Mouse (Mus musculus) thymus, adult 2 months (tissue): ENCODE measurements around the gene Casp3. TPM values are rescaled to one million over a fixed set of nuclear protein-coding genes. Genes with fewer than 3 reads are reported as not detected.

Source experiments
- DNase-seq: peaks from one replicate; pipeline ENCODE4 v3.0.0; 2021
- H3K27ac ChIP-seq: fragments of 200-500 bp; 2 replicates; pipeline ENCODE4 v1.5.1; 2012; ENCODE audit warnings: low read length, control low read depth; ENCODE audit not compliant: control insufficient read depth, insufficient read depth
- H3K27me3 ChIP-seq: fragments of 200-500 bp; 2 replicates; pipeline ENCODE4 v1.6.1; 2012; ENCODE audit warnings: mild to moderate bottlenecking, low read length, moderate library complexity, mixed read lengths; ENCODE audit not compliant: control insufficient read depth, insufficient read depth
- H3K36me3 ChIP-seq: fragments of 200-500 bp; 2 replicates; pipeline ENCODE4 v1.6.1; 2012; ENCODE audit warnings: mild to moderate bottlenecking, low read length, moderate library complexity; ENCODE audit not compliant: control insufficient read depth, insufficient read depth
- H3K4me1 ChIP-seq: fragments of 200-500 bp; replicated peaks from 2 replicates; pipeline ENCODE4 v1.6.1; 2012; ENCODE audit warnings: low read length; ENCODE audit not compliant: control insufficient read depth, insufficient read depth
- H3K4me3 ChIP-seq: fragments of 200-500 bp; 2 replicates; pipeline ENCODE4 v1.5.1; 2012; ENCODE audit warnings: mild to moderate bottlenecking, low read length, control low read depth, moderate library complexity; ENCODE audit not compliant: control insufficient read depth, insufficient read depth
- CTCF ChIP-seq: fragments of 200-500 bp; IDR thresholded peaks from 2 replicates; pipeline ENCODE4 v1.5.1; 2012; ENCODE audit warnings: mild to moderate bottlenecking, control low read depth, low read length, moderate library complexity, borderline replicate concordance; ENCODE audit not compliant: control insufficient read depth, poor library complexity, insufficient read depth; ENCODE audit errors: extremely low read depth
- POLR2A ChIP-seq: fragments of 200-500 bp; IDR thresholded peaks from 2 replicates; pipeline ENCODE4 v1.6.1; 2012; ENCODE audit warnings: mild to moderate bottlenecking, low read length, control low read depth, moderate library complexity; ENCODE audit not compliant: control insufficient read depth, poor library complexity, insufficient read depth; ENCODE audit errors: extremely low read depth
- WGBS: fragments of 180-500 bp; shearing (Covaris S2); methylation state at CpG from one replicate; pipeline ENCODE4 v1.1.7; 2018; 5-methylcytosine and 5-hydroxymethylcytosine counted together
- polyA plus RNA-seq: library from polyadenylated mRNA; depleted of rRNA; stranded (reverse); fragments of >200 nt; gene quantifications from 2 replicates; pipeline ENCODE4 v1.2.3, GENCODE M21; 2012

Gene Casp3
- polyA plus RNA-seq, 1 experiment: 13.0 TPM

DNA sequence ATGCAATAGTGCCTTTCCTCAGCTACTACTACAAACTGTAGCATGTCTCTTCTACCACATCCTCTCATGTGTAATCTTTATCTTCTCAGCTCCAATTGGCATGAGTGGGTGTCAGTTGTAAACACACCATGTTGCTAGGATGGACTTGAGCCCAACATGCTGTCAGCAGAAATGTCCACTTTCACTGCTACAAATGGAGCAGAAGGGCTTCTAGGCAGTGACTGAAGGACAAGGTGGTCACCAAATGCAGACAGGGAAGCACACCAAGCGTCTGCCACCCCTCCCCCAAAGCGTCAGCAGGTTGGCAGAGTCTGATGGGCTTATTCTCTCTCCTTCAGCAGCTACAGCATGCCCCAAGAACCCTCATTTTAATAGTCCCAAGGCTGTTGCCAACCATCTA, 23.3 kb upstream of the Casp3 start:
- 96% methylated on average over 2 of the region's 2 CpGs for WGBS
- no peaks in the 10 kb centered on the region; the same call in 1 of the 2 replicates for H3K36me3 ChIP-seq

GRCm38 (mm10) chr8:46595593-46595992, 21.5 kb upstream of the Casp3 start:
- TF ChIP-seq CTCF (no peak), POLR2A (no peak)
- no peaks in the 10 kb centered on the region; the same call in 1 of the 2 replicates for H3K36me3 ChIP-seq
- DNase-seq: no peak
- H3K27me3 ChIP-seq: no peaks in the 10 kb centered on the region
- no peak overlapping the region for H3K27ac ChIP-seq
- H3K4me3 ChIP-seq: no peak overlapping the region
- 51% methylated on average over 2 of the region's 2 CpGs for WGBS
- 0 out of 2 replicates have a peak, but pooled peaks cover 2% of the 10 kb centered on the region for H3K4me1 ChIP-seq

More for the DNA sequence above, 23.3 kb upstream of the Casp3 start:
- 0 out of 2 replicates have a peak, but pooled peaks cover 2% of the 10 kb centered on the region for H3K4me1 ChIP-seq
- TF ChIP-seq POLR2A: no peak
- TF ChIP-seq CTCF: no peak
- no peak overlapping the region for H3K27ac ChIP-seq
- no peak for DNase-seq
- H3K4me3 ChIP-seq: no peak overlapping the region
- H3K27me3 ChIP-seq: no peaks in the 10 kb centered on the region

DNA sequence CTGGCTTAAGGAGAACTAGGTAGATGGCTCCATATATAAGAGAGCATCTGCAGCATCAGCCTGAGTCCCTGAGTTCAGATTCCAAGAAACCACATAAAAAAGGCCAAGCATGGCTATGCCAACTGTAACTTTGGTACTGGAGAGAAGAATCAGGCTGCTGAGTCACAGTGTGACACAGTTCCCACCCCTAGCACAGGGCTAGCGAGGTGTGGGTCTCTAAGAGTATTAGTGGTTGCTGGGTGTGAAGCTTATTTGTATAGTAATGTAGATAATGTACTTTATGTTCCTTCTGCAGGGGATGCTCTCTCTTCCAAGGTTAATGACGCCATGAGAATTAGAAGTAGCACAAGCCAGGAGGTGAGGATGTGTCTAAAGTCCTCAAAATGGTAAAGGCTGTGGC, 20.6 kb upstream of the Casp3 start:
- Histone ChIP-seq H3K27me3 (no peaks in the 10 kb centered on the region), H3K4me1 (0 out of 2 replicates have a peak, but pooled peaks cover 2% of the 10 kb centered on the region), H3K27ac (no peak overlapping the region), H3K36me3 (no peaks in the 10 kb centered on the region; the same call in 1 of the 2 replicates), H3K4me3 (no peak overlapping the region)
- WGBS: 84% methylated on average over 2 of the region's 2 CpGs
- no peak for DNase-seq
- TF ChIP-seq POLR2A (no peak), CTCF (no peak)

GRCm38 (mm10) chr8:46597411-46597810, 19.7 kb upstream of the Casp3 start:
- no peaks in the 10 kb centered on the region; the same call in 1 of the 2 replicates for H3K36me3 ChIP-seq
- DNase-seq: no peak
- H3K27me3 ChIP-seq: no peaks in the 10 kb centered on the region
- 68% methylated on average over 2 of the region's 2 CpGs for WGBS
- 0 out of 2 replicates have a peak, but pooled peaks cover 2% of the 10 kb centered on the region for H3K4me1 ChIP-seq
- no peak overlapping the region for H3K4me3 ChIP-seq
- TF ChIP-seq POLR2A (no peak), CTCF (no peak)
- H3K27ac ChIP-seq: no peak overlapping the region

GRCm38 (mm10) chr8:46598114-46598513, 19.0 kb upstream of the Casp3 start:
- Histone ChIP-seq H3K27me3 (no peaks in the 10 kb centered on the region), H3K36me3 (no peaks in the 10 kb centered on the region; the same call in 1 of the 2 replicates), H3K4me1 (0 out of 2 replicates have a peak, but pooled peaks cover 2% of the 10 kb centered on the region), H3K27ac (no peak overlapping the region), H3K4me3 (no peak overlapping the region)
- TF ChIP-seq CTCF (no peak), POLR2A (no peak)
- WGBS: 100% methylated on average over 2 of the region's 2 CpGs
- DNase-seq: no peak

- DNase-seq: no peak
- Histone ChIP-seq H3K4me3 (no peak overlapping the region), H3K4me1 (0 out of 2 replicates have a peak, but pooled peaks cover 2% of the 10 kb centered on the region), H3K27ac (no peak overlapping the region), H3K36me3 (no peaks in the 10 kb centered on the region; the same call in 1 of the 2 replicates), H3K27me3 (no peaks in the 10 kb centered on the region)
- no peak for TF ChIP-seq CTCF
- no peak for TF ChIP-seq POLR2A
- 98% methylated on average over 5 of the region's 5 CpGs for WGBS
Observed at GRCm38 (mm10) chr8:46598753-46599152, 18.3 kb upstream of the Casp3 start.

GRCm38 (mm10) chr8:46599314-46599904, 17.7 kb upstream of the Casp3 start:
- DNase-seq: no peak
- Histone ChIP-seq H3K27ac (no peak overlapping the region), H3K36me3 (no peaks in the 10 kb centered on the region; the same call in 1 of the 2 replicates), H3K4me3 (no peak overlapping the region), H3K4me1 (0 out of 2 replicates have a peak, but pooled peaks cover 2% of the 10 kb centered on the region), H3K27me3 (no peaks in the 10 kb centered on the region)
- no peak for TF ChIP-seq CTCF
- 97% methylated on average over 7 of the region's 7 CpGs for WGBS
